Mouse (Mus musculus) liver, embryonic 11.5 days (tissue): Measurements from ENCODE around the gene Gdf15. TPM values are rescaled to one million over a fixed set of nuclear protein-coding genes. Genes with fewer than 3 reads are reported as not detected.

Experiments used
- ATAC-seq: fragments of 200-750 bp; cut with Nextera tagmentation; replicated peaks from 2 replicates; pipeline ENCODE4 v1.8.0; 2017; ENCODE audit warnings: moderate number of reproducible peaks, mild to moderate bottlenecking, moderate TSS enrichment, moderate library complexity; ENCODE audit not compliant: low FRiP score
- DNase-seq: peaks from one replicate; pipeline ENCODE4 v3.0.0-alpha.2; 2017; ENCODE audit warnings: low spot score
- H3K27ac ChIP-seq: fragments of 300-500 bp; sonication (generic); 2 replicates; pipeline ENCODE4 v1.5.1; 2014; ENCODE audit warnings: mild to moderate bottlenecking, low read depth, low read length, control low read depth
- H3K27me3 ChIP-seq: fragments of 300-500 bp; sonication (generic); replicated peaks from 2 replicates; pipeline ENCODE4 v1.6.1; 2014; ENCODE audit warnings: low read length, mixed read lengths; ENCODE audit not compliant: control insufficient read depth, insufficient read depth
- H3K36me3 ChIP-seq: fragments of 300-500 bp; sonication (generic); 2 replicates; pipeline ENCODE4 v1.6.1; 2014; ENCODE audit warnings: mild to moderate bottlenecking, low read length, moderate library complexity, mixed read lengths; ENCODE audit not compliant: control insufficient read depth, insufficient read depth
- H3K4me1 ChIP-seq: fragments of 300-500 bp; sonication (generic); replicated peaks from 2 replicates; pipeline ENCODE4 v1.6.1; 2014; ENCODE audit warnings: low read length, mixed read lengths; ENCODE audit not compliant: control insufficient read depth, insufficient read depth
- H3K4me2 ChIP-seq: fragments of 300-500 bp; sonication (generic); 2 replicates; pipeline ENCODE4 v1.6.1; 2014; ENCODE audit warnings: mild to moderate bottlenecking, control low read depth, moderate library complexity
- H3K4me3 ChIP-seq: fragments of 300-500 bp; sonication (generic); 2 replicates; pipeline ENCODE4 v1.5.1; 2014; ENCODE audit warnings: low read depth, low read length, control low read depth
- H3K9ac ChIP-seq: fragments of 300-500 bp; sonication (generic); 2 replicates; pipeline ENCODE4 v1.6.1; 2014; ENCODE audit warnings: low read depth, low read length, control low read depth
- H3K9me3 ChIP-seq: fragments of 300-500 bp; sonication (generic); 2 replicates; pipeline ENCODE4 v1.6.1; 2016; ENCODE audit warnings: low read length, inconsistent platforms, mixed read lengths; ENCODE audit not compliant: control insufficient read depth
- WGBS: fragments of 180-500 bp; shearing (Covaris S2); extraction: QIAGEN DNeasy Blood & Tissue Kit; methylation state at CpG from one replicate; pipeline ENCODE4 v1.1.7; 2014; 5-methylcytosine and 5-hydroxymethylcytosine counted together
- polyA plus RNA-seq: library from polyadenylated mRNA; unstranded; fragments of >200 nt; fragmentation: Nextera tagmentation; extraction: Ambion mirVana; gene quantifications from 2 replicates; pipeline ENCODE4 v1.2.1, GENCODE M21; 2014

The Gdf15 gene
- polyA plus RNA-seq, 1 experiment from 2014 or later: 4.2 TPM

GRCm38 (mm10) chr8:70643019-70643418 is 10.8 kb upstream of the Gdf15 start:
- WGBS: 57% methylated on average over 3 of the region's 3 CpGs
- no peak overlapping the region for H3K4me2 ChIP-seq
- no peak overlapping the region for H3K4me3 ChIP-seq
- H3K36me3 ChIP-seq: no peaks in the 10 kb centered on the region
- H3K9me3 ChIP-seq: no peaks in the 10 kb centered on the region
- DNase-seq: no peak
- H3K4me1 ChIP-seq: peaks cover 20% of the 10 kb centered on the region
- no peaks in the 10 kb centered on the region for H3K27me3 ChIP-seq
- H3K27ac ChIP-seq: no peak overlapping the region
- H3K9ac ChIP-seq: no peak overlapping the region
- ATAC-seq: no peak

DNA sequence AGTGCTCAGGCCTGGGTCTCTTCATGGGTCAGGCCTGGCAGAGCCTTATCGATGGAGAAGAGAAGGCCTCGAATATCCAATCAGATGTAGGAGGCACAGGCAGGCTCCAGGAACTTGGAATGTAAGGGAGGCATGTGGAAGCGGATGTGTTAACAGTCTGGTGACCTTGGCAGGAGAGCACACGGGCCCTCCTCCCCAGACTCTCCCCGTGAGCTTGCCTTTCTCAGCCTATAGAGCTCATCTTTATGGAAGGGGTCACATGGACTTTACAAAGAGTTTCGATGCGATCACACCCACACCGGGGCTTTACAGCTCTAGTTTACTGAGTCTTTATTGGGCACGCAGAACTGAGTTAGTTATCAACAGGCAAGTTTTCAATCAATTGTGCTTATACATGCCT is 6.5 kb upstream of the Gdf15 start:
- Histone ChIP-seq H3K4me2 (no peak overlapping the region), H3K36me3 (no peaks in the 10 kb centered on the region), H3K27me3 (no peaks in the 10 kb centered on the region), H3K27ac (no peak overlapping the region), H3K9ac (no peak overlapping the region), H3K4me1 (peaks cover 27% of the 10 kb centered on the region), H3K4me3 (no peak overlapping the region), H3K9me3 (no peaks in the 10 kb centered on the region)
- DNase-seq (no peak), ATAC-seq (no peak)
- 71% methylated on average over 9 of the region's 9 CpGs for WGBS

GRCm38 (mm10) chr8:70636838-70637237 is 4.6 kb upstream of the Gdf15 start:
- Histone ChIP-seq H3K4me1 (peaks cover 30% of the 10 kb centered on the region), H3K9ac (no peak overlapping the region), H3K4me3 (no peak overlapping the region), H3K27me3 (peaks cover 4% of the 10 kb centered on the region; the same call in 1 of the 2 replicates), H3K36me3 (no peaks in the 10 kb centered on the region), H3K9me3 (no peaks in the 10 kb centered on the region), H3K27ac (peak overlapping the region; percentile 1), H3K4me2 (no peak overlapping the region)
- no peak for DNase-seq
- 61% methylated on average over 8 of the region's 8 CpGs for WGBS
- ATAC-seq: 0 out of 2 replicates have a peak, but pooled peaks have one; percentile 37

GRCm38 (mm10) chr8:70635527-70635926 is 3.3 kb upstream of the Gdf15 start:
- H3K9me3 ChIP-seq: no peaks in the 10 kb centered on the region

DNA sequence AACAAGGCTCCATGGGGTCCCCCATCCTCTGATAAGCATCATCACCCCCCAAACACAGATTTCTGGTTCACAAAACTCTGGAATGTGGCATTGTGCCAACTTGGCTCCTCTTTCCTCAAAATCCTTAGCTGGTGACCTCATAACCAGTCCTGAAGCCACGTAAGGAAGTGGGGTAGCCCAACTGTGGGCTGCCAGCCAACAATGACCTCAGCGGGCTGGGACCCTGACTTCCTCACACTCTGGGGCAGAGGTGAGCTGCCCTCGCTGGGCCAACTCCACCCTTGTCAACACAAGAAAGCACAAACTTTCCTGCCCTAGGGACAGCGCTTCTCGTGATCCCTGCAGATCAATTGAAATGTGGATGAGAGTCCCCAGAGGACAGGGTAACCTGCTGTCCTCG is 1.8 kb upstream of the Gdf15 start:
- DNase-seq (no peak), ATAC-seq (no peak)
- Histone ChIP-seq H3K9ac (no peak overlapping the region), H3K27ac (no peak overlapping the region), H3K4me1 (peaks cover 48% of the 10 kb centered on the region), H3K4me2 (no peak overlapping the region), H3K4me3 (no peak overlapping the region), H3K36me3 (no peaks in the 10 kb centered on the region), H3K27me3 (peaks cover 9% of the 10 kb centered on the region; the same call in 1 of the 2 replicates), H3K9me3 (no peaks in the 10 kb centered on the region)
- WGBS: 47% methylated on average over 6 of the region's 6 CpGs

More at GRCm38 (mm10) chr8:70635527-70635926, 3.3 kb upstream of the Gdf15 start:
- Histone ChIP-seq H3K9ac (peak overlapping the region; percentile 54), H3K4me3 (no peak overlapping the region), H3K4me2 (0 out of 2 replicates have a peak overlapping the region, but pooled peaks have one; percentile 12), H3K4me1 (peaks cover 40% of the 10 kb centered on the region), H3K27ac (peak overlapping the region; percentile 60), H3K36me3 (no peaks in the 10 kb centered on the region), H3K27me3 (peaks cover 9% of the 10 kb centered on the region; the same call in 1 of the 2 replicates)
- 38% methylated on average over 6 of the region's 6 CpGs for WGBS
- ATAC-seq: no peak
- DNase-seq: no peak

DNA sequence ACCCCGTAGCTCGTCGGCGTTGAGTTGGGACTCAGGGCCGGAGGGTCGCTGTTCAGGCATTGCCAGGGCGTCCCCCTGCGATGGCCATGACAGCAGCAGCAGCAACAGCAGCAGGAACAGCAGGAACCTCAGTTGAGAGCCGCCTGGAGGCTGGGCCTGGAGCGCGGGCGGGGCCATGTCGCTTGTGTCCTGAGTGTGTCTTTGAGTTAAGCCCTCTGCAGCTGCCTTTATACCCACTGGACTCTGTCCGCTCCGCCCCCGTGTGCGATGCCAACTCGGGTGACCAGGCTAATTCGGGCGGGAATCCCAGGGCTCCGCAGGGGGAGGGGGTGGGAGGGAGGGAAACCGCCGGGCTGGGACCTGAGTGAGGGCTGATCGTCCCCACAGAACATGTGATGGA is 820 bp downstream of the Gdf15 start:
- DNase-seq: peak; percentile 58
- Histone ChIP-seq H3K4me1 (peaks cover 37% of the 10 kb centered on the region), H3K9ac (peak overlapping the region; percentile 61), H3K27ac (peak overlapping the region; percentile 89), H3K27me3 (peaks cover 9% of the 10 kb centered on the region; the same call in 1 of the 2 replicates), H3K36me3 (no peaks in the 10 kb centered on the region), H3K9me3 (no peaks in the 10 kb centered on the region), H3K4me3 (peak overlapping the region; percentile 59), H3K4me2 (peak overlapping the region; percentile 90)
- WGBS: 12% methylated on average over 24 of the region's 24 CpGs
- ATAC-seq: no peak

- H3K4me3 ChIP-seq: peak overlapping the region; percentile 59
- ATAC-seq (peak; percentile 59), DNase-seq (peak; percentile 64)
- peak overlapping the region; percentile 89 for H3K27ac ChIP-seq
- peak overlapping the region; percentile 90 for H3K4me2 ChIP-seq
- peak overlapping the region; percentile 76 for H3K9ac ChIP-seq
- WGBS: 8% methylated on average over 22 of the region's 22 CpGs
- H3K27me3 ChIP-seq: peaks cover 9% of the 10 kb centered on the region; the same call in 1 of the 2 replicates
- no peaks in the 10 kb centered on the region for H3K9me3 ChIP-seq
- peaks cover 32% of the 10 kb centered on the region for H3K4me1 ChIP-seq
- no peaks in the 10 kb centered on the region for H3K36me3 ChIP-seq
Measured at GRCm38 (mm10) chr8:70630532-70631381, 1.5 kb downstream of the Gdf15 start.

DNA sequence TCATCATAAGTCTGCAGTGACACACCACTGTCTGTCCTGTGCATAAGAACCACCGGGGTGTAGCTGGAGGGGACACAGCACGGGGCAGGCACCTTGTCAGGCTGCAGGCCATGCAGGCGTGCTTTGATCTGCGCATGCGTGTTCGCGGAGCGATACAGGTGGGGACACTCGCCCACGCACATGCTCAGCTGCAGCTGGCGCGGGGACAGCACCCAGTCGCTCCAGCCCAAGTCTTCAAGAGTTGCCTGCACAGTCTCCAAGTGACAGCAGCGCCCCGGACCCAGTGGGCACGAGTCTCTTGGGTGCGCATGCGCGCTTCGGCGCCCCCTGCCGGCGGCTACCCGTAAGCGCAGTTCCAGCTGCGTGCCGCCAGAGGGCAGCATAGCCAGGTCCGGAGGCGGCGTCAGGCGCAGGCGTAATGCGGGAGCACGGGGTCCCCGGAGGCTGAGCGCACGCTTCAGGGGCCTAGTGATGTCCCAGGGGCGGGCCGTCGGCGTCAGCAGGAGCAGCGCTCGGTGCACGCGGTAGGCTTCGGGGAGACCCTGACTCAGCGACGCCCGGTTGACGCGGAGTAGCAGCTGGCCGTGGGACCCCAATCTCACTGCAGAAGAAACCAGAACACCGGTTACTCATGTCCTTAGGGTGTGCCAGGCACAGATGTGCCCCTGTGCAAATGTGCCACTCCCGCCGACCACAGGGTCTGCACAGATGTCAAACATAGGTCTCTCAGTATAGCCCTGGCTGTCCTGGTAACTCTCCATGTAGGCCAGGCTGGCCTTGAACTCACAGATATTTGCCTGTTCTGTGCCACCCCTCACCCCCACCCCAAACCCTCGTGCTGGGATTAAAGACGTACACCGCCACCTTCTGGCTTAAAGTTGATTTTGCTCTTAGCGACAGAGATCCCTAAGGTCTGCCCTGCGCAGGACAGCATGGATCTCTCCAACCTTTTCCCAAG is 2.4 kb downstream of the Gdf15 start:
- H3K4me1 ChIP-seq: peaks cover 23% of the 10 kb centered on the region
- WGBS: 1% methylated on average over 60 of the region's 60 CpGs
- no peaks in the 10 kb centered on the region for H3K9me3 ChIP-seq
- H3K4me3 ChIP-seq: peak overlapping the region; percentile 59
- peaks cover 9% of the 10 kb centered on the region; the same call in 1 of the 2 replicates for H3K27me3 ChIP-seq
- ATAC-seq (peak; percentile 85), DNase-seq (peak; percentile 95)
- H3K27ac ChIP-seq: peak overlapping the region; percentile 89
- H3K4me2 ChIP-seq: peak overlapping the region; percentile 90
- peak overlapping the region; percentile 76 for H3K9ac ChIP-seq
- H3K36me3 ChIP-seq: no peaks in the 10 kb centered on the region
